Mouse (Mus musculus) mouse embryonic stem cell (cell line): ENCODE results near the gene Stac.

Experiments
- in situ Hi-C, 2 experiments: fragments of 300-500 bp; cut with MboI; formaldehyde crosslinking; loops; 1 replicate in 1 of 2; 3 replicates in 1 of 2; pipeline ENCODE4 v1.14.3; 2019 to 2020; ENCODE audit warnings: low sequenced_read_pairs in 2 of 2, low pct_unique_long_range_greater_than_20kb in 1 of 2, mixed read lengths in 1 of 2; ENCODE audit not compliant: unreplicated experiment in 1 of 2

The Stac gene

DNA sequence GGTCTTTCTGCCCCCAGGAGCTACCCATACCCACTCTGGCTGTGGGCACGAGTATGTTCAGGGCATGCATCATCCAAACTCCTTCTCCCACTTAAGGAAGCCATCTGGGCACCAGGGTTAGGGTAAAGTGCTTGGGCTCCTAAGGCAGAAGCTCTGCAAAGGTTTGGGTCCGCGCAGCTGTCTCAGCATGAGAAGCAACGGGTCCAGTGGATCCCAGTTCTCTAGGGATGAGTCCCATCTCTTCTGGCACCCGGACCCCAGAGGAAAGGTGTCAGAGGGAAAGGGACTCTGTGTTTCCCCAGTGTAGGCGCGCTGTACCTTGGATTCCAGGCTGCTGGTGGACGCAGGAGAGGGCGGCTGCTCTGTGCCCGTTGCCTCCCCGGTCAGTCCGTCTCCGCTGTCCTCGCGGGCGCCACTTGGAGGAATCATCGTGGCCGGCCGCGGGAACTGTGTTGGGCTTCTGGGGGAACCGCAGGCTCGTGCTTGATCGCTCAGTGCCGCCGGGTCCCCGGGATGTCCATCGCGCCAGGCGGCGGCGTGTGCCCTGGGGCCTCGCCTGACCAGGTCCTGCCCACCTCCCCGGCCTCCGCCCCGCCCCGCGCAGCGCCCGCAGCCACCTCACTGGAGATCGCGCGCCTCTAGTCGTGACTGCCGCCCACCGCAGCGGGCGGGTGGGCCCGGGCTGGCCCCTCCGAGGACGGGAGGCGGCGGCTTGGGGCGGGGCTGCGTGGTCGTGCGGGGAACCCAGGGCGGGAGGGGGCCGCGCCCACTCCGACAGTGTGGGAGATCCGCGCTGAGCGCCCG lies at the start of gene Stac:
Gene Stac, minus strand, starts transcription at position 669 of the 804 bp plus-strand sequence.
- in situ Hi-C loops, result no loop called here

DNA sequence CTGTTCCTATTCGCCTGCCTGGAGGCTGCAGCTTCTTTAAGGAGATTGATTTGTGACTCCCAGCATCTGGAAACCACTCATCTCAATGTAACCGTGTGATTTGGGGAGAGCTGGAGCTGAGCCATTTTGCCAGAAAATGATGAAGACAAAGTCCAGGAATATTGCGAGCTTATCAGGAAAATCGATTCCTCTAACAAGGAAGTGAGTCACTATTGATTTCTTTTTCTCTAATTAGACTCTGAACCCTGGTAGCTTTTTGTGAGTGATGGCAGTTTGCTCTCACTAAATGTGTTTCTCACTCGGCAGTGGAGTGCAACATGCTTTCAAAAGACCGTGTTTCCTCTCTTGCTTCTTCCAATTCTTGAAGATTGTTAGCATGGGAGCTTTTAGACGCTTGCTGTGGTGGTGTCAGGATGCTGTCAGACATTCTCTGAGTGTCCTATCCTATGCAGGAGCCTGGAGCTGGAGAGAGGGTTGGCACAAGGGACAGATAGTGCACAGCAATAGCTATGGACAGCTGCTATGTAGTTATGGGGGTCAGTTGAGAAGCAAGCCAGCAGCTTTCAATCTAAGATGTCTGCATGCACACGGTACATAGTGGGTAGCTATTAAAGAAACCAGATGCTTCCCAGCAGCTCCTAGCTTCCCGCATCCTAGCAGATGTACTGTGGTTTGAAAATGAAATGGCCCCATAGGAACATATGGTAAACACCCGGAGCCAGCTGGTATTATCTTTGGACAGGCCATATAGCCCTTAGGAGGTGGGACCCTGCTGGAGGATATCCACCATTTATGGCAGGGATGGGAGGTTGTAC lies 49.5 kb upstream of the Stac start:
- in situ Hi-C loops, result no loop called here

DNA sequence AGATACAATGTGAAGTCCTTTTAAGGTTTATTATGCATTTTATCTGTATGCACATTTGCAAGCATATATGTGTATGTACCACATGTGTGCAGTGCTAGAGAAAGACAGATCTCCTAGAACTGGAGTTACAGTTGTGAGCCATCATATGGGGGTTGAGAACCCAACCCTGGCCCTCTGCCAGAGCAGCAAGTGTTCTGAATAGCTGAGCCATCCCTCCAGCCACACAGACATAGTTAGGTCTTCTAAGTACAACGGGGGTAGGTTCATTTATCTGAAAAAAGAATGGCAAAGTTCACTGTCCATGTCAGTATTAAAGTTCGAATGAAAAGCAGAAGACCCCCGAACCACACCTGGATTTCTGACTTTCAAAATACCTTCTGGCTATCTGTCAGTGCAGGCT lies 48.9 kb upstream of the Stac start:
- in situ Hi-C loops, result no loop called here

DNA sequence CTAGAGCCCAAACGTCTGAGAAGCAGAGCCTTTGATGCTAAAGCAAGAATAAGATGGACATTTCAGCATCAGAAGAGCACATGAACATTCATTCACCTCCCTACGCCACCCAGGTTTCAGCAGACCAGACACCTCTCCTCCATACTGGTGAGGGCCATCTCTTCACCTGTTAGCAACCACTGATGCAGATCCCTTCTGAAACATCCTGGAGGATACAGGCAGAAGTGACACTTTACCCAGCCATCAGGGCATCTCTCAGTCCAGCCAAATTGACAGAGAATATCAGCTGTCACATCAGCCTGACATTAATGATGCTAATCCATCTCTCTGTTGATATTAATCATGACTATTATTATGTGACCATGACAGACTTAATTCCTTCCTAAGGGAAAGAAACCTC lies 47.6 kb upstream of the Stac start:
- in situ Hi-C loops, result no loop called here

DNA sequence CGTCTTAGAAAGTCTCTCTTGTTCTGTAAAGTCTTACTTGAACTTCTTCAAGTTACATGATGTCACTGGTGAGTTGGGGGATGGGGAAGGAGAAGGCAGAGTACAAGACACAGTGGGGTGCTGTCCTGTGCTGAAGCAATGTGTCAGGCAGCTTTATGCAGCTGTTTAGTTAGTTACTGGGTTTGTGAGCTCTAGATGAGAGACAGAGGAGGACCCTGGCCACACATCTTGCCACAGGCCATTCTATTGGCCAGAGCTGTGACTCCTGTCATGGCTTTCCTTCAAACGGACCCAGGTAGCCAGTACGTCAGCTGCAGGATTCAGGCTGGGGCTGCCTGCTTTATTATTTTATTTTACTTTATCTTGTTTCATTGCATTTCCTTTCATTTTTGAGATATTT lies 45.8 kb upstream of the Stac start:
- in situ Hi-C loops, result no loop called here

DNA sequence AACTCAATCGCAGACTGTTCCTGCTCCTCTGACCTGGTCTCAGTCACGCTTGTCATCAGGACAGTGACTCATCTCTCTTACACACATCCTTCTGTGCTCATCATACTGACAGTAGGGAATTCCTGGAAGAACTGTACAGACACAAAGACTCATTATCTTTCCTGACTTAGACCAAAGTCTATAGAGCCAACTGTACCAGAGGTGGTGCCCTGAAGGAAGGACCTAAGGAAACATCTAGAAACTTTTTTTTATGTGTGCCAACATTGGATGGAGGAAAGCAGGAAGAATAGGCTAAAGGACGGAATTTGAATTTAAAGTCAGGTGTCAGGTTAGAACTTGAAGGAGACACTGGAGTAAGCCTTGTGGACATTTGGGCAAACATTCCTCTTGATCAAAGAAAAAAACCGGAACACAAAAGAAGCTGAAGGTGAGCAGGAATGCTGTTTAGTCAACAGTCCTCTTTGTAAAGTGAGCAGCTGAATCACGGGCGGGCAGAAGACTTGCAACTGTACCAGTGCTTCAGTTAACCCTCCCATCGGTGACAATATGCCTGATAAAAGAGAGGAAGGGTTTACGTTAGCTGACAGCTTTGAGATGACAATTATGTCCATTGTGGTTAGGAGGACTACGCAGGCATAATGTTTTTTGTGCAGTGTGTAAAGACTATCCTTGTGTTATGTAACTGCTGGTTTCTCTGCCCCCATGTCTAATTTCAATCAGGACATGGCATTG lies 42.0 kb upstream of the Stac start:
- in situ Hi-C loops, result no loop called here

DNA sequence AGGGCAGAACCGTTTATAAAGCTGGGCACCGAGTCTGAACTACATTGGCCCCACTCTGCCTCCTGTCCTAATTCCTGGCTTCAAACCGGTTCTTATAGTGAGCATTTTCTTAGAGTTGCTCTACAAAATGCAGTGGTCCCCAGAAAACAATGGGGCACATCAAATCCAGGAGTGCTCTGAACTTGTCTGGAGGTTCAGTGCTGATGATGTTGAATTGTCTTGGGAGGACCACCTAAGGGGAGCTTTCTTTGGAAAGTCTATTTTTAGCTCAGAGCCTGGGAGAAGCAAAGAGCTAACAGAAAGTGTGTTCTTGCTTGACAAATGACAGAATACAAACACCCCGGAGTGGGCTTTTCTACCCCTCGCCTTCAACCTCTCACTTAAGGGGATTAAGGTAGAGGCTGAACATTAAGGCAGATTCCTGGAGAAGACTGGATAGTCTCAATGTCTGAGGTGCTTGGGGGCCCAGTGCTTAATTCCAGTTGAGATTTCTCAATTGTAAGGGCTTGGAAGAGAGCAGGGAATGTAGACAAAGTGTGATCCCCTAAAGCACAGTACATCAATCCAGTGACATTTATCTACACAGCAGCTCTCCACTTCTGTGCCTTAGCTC lies 34.9 kb upstream of the Stac start:
- in situ Hi-C loops, result no loop called here

DNA sequence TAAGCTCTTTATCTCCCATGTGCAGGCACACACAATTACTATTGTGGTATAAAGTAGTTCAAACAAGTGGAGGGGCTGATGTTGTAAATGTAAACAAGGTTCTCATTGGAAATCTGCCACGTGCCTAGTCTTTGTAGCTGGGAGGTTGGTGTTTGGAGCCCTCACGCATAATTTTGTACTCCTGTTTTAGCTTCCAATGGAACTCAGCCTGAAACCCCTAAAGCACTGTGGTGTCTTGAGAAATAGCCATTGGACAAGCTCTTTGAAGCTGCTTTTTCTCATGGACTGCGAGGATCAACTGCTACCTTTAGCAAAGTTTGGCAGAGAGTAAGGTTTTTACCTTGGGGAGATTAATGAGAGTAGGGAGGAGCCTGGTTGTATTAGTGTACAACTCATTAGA lies 24.3 kb upstream of the Stac start:
- in situ Hi-C loops, result no loop called here

DNA sequence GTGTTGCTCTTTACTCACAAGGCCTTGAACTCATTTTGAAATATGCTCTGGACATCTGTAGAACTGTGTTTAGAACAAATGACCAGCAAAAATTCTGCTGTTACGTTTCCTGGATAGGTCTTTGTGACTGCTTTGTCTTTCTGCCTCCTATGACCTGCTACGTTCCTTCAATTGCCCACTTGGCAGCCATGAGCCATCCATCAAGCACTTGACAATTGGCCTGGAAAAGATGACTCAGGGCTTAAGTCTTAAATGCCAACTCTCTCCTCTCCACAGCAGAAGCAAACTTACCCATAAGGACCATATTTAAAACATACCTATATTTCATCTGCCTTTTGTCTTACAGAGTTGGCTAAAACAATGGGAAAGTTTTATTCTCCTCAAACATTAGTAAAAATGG lies 10.0 kb upstream of the Stac start:
- in situ Hi-C loops, result no loop called here

DNA sequence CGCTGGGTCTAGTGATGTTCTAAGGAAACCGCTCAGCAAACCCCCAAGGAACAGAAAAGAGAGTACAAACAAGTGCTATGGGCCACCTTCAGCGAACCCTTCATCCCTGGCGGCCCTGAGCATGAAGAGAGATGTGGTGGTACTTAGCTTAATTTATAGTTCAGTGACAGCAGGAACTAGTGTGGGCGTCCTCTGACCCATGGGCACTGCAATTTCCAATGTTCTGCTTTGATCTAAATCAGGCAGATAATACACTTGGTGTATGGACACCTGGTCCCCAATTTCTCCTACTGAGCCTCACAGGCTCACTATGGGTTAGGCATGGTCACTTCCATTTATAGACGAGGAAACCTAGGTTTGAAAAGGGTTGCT lies 322 bp upstream of the Stac start:
- in situ Hi-C loops, result no loop called here

DNA sequence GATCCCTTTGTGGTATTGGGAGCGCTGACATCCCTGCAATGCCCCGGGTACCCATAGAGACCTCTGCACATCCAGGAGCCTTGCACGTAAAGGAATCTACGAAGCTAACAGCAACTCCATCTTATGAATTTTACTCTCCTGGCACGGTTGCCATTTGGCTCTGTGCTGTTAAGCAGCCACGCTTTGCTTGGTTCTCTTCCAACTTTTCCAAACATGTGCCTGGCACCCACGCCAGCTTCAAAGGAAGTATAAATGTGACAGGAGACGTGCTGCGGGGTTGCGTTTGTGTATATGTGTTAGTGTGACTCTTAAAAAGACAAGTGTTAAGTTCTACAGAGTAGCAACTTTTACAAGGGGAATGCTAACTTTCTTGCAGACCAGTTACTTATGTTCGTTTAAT lies 1.0 kb downstream of the Stac start:
- in situ Hi-C loops, result no loop called here

DNA sequence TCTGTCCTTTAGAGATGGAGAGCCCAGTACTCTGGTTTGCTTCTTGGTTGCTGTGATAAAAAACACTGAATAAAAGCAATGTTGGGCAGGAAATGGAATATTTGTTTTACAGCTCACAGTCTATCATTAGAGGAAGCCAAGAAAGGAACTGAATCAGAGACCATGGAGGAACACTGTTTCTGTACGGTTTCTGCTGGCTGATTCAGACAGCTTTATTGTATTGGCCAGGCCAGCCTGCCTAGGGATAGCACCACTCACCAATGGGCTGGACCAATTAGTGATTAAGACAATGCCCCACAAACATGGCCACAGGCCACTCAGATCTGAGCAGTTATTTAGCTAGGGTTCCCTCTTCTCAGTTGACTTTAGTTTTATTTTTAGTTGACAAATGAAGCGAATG lies 6.0 kb downstream of the Stac start:
- in situ Hi-C loops, result no loop called here

DNA sequence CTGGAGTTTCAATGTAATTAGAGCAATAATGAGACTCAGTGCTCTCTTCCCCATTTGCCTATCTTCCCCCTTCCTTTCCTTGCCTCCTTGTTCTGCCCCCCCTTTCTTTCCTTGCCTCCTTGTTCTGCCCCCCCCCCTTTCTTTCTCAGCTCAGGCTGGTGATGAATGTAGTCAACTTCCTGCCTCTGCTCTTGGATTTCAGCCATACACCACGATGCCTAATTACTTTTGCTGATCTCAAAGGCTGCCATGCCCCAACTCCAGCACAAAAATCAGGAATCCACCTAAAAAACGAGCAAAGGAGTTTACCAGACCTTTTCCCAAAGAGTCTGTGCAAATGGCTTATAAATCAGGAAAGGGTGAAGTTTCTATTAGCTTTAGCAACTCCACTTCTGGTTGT lies 10.6 kb downstream of the Stac start:
- in situ Hi-C loops, result no loop called here

DNA sequence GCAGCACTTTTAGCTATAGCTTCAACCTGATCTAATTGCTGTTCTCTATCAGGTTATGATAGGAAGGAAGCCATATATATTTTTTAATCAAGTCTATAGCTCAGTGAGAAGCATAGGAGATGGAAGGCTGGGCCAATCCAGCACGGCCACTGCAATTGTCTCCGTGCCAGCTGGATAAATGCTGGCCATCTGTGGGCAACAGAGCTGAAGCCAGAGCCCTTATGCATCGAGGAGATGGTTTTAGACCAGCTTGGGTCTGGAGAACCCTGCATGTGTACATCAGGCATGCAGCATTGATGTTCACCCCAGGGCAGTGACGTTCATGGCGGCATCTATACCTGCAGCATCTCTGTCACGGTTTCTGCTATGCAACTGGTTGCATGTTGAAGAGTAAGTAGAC lies 20.3 kb downstream of the Stac start:
- in situ Hi-C loops, result no loop called here

DNA sequence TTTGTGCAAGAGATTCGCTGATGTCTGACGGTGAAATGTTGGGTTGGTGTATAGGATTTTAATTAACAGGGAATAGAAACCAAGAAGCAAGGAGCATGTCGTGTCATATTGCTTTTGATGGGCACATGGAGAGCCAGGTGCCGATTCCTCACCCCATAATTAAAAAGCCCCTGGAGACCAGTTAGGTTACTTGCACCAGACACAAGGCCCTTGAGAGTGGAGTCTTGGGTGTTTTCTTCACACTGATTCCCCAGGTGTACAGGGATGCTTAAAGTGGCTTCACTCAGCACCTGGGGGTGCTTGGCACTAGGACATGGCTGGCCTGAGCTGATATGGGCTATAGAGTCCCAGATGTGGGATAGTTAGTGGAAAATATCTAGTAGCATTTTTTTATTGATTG lies 35.1 kb downstream of the Stac start:
- in situ Hi-C loops, result no loop called here

DNA sequence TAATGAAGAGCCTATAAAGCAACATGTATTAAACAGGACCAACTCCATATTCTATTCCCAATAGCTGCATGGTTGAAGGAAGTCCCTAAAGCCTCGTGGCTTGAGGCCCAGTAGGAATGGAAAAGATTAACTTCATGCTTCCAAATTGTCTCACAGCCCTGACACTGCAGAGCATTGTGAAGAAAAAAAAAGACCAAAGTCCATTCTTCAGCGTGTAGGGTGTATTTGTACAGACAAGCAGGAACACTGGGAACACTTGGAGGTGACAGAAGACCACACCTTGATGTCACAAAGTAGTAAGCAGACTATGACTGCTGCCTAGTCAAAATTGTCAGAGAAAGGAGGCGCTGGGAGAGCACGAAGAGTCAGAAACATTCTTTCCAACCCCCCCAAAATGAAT lies 45.9 kb downstream of the Stac start:
- in situ Hi-C loops, result no loop called here

DNA sequence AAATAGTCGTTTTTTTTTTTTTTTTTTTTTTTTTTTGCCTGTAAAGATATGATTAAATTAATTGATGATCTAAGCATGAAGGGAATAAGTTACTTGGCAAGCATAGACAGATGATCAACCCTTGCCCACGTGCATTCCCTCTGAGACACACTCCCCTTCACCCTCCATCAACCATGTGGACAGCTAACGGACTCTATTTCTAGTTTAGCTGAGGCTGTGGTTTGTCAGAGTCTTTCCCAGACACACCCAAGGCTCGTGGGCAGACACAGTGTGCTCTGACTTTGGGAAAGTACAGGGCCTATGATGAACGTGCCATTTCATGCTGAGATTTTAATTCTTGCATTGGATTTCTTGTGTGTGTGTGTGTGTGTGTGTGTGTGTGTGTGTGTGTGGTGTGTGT lies 46.8 kb downstream of the Stac start:
- in situ Hi-C loops, result no loop called here

DNA sequence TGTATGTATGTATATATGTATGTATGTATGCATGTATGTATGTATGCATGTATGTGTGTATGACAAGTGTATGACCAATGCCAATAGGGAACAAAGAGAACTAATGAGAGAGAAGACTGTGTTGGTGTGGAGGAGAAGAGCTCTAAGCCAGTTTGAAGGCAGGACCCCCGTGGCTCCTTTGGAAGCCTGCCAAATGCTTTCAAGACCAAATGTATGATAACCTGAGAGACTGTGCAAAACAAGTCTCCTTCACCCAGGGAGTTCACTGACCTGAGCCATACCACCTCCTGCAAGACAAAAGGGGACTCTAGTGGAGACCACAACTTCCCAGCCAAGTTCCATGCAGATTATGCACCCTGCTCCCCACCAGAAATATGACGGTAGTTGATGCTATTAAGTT lies 52.5 kb downstream of the Stac start:
- in situ Hi-C loops, result no loop called here

DNA sequence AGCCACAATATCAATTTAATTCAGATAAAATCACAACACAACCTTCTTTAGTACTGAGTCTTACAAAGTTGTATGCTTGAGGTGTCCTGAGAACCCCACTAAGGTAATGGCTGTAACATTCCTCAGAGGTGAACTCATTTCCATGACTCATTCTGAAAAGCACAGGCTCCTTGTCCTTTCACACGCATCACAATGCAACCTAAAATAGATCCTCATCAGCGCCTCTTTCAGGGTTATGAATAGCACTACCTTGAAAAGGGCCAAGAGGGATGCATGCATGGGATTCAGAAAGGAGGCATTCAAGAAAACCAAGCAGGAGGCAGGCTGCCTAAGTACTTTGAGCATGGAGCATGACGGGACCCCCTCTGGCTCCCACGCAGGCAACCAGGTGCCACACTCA lies 57.3 kb downstream of the Stac start:
- in situ Hi-C loops, result no loop called here
